Mouse (Mus musculus) small intestine, adult 2 months (tissue): ENCODE results near the gene Galnt15.

Experiments used
- CTCF ChIP-seq: fragments of 200-500 bp; IDR thresholded peaks from 2 replicates; pipeline ENCODE4 v1.5.1; 2012; ENCODE audit warnings: low read depth, mild to moderate bottlenecking, control low read depth, inconsistent platforms, low read length, moderate library complexity, mixed read lengths; ENCODE audit not compliant: insufficient replicate concordance, insufficient read length; ENCODE audit errors: extremely low read depth
- POLR2A ChIP-seq: fragments of 200-500 bp; IDR thresholded peaks from 2 replicates; pipeline ENCODE4 v1.6.1; 2012; ENCODE audit warnings: low read depth, mild to moderate bottlenecking, control low read depth, inconsistent platforms, low read length, moderate library complexity

GRCm38 (mm10) chr14:32005673-32006261, 23.0 kb upstream of the Galnt15 start:
- TF ChIP-seq POLR2A (no peak), CTCF (no peak)
